Mouse (Mus musculus): ENCODE measurements at regions not wholly inside any gene's neighbourhood (a gene's known extent, or its start where the extent isn't known, plus 50 kb on each side); places are given as distances from the start of the nearest gene placed in this dataset.
A peak's percentile ranks its signal among the peaks of the same experiment; 100 is the strongest.

DNA sequence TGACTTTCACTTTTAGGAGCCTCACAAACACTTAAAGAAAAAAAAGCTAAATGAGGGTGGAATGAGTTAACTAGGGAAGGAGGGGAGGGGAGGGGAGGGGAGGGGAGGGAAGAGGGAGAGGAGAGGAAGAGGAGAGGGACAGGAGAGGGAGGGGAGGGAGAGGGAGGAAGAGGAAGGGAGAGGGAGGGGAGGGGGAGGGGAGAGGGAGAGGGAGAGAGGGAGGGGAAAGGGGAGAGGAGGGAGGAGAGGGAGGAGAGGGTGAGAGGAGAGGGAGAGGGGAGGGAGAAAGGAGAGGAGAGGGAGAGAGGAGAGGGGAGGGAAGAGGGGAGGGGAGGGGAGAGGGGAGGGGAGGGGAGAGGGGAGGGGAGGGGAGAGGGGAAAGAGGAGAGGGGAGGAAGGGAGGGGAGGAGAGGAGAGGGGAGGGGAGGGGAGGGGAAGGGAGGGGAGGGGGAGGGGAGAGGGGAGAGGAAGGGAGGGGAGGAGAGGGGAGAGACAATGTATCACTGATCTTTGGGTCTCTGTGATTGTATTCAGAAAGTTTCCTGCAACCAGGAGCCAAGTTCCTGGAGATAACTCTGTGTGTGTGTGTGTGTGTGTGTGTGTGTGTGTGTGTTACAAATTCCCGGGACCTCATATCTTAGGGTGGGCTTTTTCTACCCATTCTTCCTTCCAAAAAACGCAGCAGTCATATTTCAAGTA lies 168.3 kb downstream of the Ly86 start:
- peak overlapping the region; percentile 37 for H3K4me3 ChIP-seq (replicated peaks; ENCODE audit: low read length)
- H3K9me3 ChIP-seq (ENCODE audit: low read length), result no peaks in the 10 kb centered on the region
- TF ChIP-seq POU5F1 (IDR thresholded peaks at IDR 0.05; ENCODE audit: borderline replicate concordance, low read length) (no peak), NANOG (IDR thresholded peaks at IDR 0.05; ENCODE audit: borderline replicate concordance, low read length) (no peak), CTCF (conservative IDR thresholded peaks at IDR 0.05; ENCODE audit: low read length) (no peak)
- H3K27me3 ChIP-seq (ENCODE audit: insufficient read depth, low read length), result peaks cover 18% of the 10 kb centered on the region
- H3K4me1 ChIP-seq (replicated peaks; ENCODE audit: low read depth, low read length), result peaks cover 57% of the 10 kb centered on the region
- no peaks in the 10 kb centered on the region for H3K36me3 ChIP-seq (ENCODE audit: insufficient read depth, low read length)

DNA sequence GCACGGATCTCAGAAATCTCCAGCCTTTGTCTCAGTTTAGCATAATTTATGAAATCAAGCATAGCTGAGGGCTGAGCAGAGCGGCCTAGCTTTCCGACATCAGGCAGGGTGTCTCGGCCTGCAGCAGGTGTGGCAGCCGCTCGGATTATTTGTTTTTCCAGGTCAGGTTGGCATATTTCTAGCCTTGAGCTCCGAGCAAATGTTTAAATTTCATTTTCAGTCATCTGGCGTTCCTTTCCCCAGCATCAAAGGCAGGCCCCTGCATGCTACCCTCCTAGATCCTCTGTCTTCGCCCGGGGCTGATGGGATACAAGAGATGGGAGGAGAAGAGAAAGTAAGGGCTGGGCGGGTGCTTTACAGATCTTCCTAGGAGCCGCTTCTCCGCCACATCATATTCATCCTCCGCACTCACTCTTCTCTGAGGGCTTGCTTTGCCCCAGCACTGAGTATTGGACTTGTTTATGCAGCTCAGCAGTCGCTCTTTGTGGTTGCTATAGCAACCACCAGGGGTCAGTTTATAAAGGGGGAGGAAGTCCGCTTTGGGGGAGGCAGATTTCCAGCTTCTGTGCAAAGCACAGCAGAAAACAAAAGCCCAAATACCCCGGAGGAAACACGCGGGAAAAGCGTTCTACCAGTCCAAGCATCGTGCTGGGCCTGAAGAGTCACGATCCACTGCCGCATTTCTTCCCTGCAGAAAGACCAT lies 169.0 kb downstream of the Ly86 start:
- peaks cover 50% of the 10 kb centered on the region for H3K4me1 ChIP-seq (replicated peaks; ENCODE audit: low read depth, low read length)
- H3K4me3 ChIP-seq (replicated peaks; ENCODE audit: low read length), result peak overlapping the region; percentile 37
- H3K36me3 ChIP-seq (ENCODE audit: insufficient read depth, low read length), result no peaks in the 10 kb centered on the region
- TF ChIP-seq CTCF (conservative IDR thresholded peaks at IDR 0.05; ENCODE audit: low read length) (no peak), POU5F1 (IDR thresholded peaks at IDR 0.05; ENCODE audit: borderline replicate concordance, low read length) (no peak), NANOG (IDR thresholded peaks at IDR 0.05; ENCODE audit: borderline replicate concordance, low read length) (no peak)
- H3K9me3 ChIP-seq (ENCODE audit: low read length), result no peaks in the 10 kb centered on the region
- H3K27me3 ChIP-seq (ENCODE audit: insufficient read depth, low read length), result peaks cover 13% of the 10 kb centered on the region

DNA sequence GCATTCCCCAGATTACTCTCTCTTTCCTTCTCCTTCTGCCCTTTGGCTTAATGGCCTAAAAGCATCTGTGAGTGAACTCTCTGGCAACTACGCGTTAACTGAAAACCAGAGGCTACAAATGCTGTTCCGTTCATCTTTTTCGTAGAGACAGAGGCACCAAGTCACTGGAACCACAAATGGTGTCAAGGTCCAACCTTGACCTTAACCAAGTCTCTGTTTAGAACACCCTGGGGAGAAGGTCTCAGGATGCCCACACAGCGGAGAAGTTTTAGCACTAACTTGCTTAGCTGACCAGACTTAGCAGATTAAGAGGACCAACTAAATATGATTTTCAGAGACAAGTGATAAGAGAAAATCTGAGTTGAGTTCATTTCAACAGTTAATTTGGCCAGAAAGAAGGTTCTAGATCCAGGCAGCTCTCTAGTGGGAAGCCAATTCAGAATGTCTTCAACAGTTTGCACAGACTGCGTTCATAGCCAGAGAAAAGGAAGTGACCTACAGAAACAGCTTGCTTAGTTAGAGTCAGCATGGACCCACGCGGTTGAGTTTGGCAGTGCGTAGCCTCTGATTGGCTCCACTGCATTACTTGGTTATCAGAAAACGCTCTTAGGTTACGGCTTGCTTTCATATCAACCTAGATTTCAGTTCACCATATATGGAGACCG lies 169.8 kb downstream of the Ly86 start:
- peak overlapping the region; percentile 37; the same call in 1 of the 2 replicates for H3K4me3 ChIP-seq (replicated peaks; ENCODE audit: low read length)
- peaks cover 9% of the 10 kb centered on the region for H3K27me3 ChIP-seq (ENCODE audit: insufficient read depth, low read length)
- H3K4me1 ChIP-seq (replicated peaks; ENCODE audit: low read depth, low read length), result peaks cover 44% of the 10 kb centered on the region
- TF ChIP-seq CTCF (conservative IDR thresholded peaks at IDR 0.05; ENCODE audit: low read length), result no peak
- no peak for TF ChIP-seq POU5F1 (IDR thresholded peaks at IDR 0.05; ENCODE audit: borderline replicate concordance, low read length)
- no peak for TF ChIP-seq NANOG (IDR thresholded peaks at IDR 0.05; ENCODE audit: borderline replicate concordance, low read length)
- H3K36me3 ChIP-seq (ENCODE audit: insufficient read depth, low read length), result no peaks in the 10 kb centered on the region
- no peaks in the 10 kb centered on the region for H3K9me3 ChIP-seq (ENCODE audit: low read length)

DNA sequence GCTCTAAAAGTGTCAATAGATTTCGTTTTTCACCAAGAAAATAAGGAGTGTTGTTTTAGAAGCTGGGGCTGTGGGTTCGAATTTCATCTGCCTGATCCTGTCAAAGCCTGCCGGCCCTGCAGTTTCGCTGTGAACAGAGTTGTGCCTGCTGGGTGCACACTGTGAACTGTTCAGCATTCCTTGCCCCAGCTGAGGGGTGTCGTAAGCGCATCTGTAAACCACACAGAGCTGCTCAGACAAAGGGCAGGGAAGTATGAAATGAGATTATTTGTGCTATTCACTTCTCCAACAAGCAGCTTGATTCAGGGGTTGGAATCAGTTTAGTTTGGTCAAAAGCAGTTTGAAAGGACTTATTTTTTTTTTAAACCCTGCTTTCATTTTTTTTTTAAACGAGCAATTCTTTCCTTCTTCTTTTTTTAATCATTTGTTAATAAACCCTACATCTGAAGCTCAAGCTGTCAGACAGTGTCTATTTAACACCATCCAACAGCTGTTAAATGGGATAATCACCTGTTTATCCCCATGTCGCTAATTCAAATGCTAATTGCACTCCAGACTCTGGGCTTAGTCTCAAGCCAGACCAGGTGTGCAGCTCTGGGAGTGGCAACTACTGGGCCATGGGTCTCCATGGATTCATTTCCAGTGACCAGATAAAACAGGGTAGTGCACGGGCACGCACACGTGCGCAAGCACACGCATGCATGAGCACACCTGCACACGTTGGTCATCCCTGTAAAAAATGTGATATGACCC lies 172.2 kb downstream of the Ly86 start:
- no peaks in the 10 kb centered on the region for H3K9me3 ChIP-seq (ENCODE audit: low read length)
- TF ChIP-seq POU5F1 (IDR thresholded peaks at IDR 0.05; ENCODE audit: borderline replicate concordance, low read length), result no peak
- no peak for TF ChIP-seq CTCF (conservative IDR thresholded peaks at IDR 0.05; ENCODE audit: low read length)
- TF ChIP-seq NANOG (IDR thresholded peaks at IDR 0.05; ENCODE audit: borderline replicate concordance, low read length), result no peak
- peaks cover 42% of the 10 kb centered on the region for H3K4me1 ChIP-seq (replicated peaks; ENCODE audit: low read depth, low read length)

DNA sequence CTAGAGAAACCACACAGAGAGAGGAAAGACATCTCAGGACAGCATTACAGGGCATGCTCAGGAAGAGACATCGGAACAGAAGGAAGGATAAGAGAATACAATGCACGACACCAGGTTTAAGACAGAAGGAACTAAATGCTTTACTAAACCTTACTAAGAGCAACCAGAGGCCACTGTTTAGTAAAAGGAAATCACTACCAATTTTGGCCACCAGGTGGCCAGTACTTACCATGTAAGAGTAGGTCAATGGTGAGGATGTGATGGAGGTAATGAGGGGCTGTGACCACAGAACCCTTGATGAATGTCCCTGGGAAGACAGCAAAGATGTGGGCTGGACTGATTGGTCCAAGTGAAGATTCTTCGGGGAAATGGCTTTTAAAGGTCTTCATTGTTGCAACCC lies 174.9 kb downstream of the Ly86 start:
- Histone ChIP-seq H3K4me3 (replicated peaks; ENCODE audit: low read length) (no peak overlapping the region), H3K9me3 (ENCODE audit: low read length) (no peaks in the 10 kb centered on the region), H3K27me3 (ENCODE audit: insufficient read depth, low read length) (no peaks in the 10 kb centered on the region; the same call in 1 of the 2 replicates), H3K36me3 (ENCODE audit: insufficient read depth, low read length) (no peaks in the 10 kb centered on the region), H3K4me1 (replicated peaks; ENCODE audit: low read depth, low read length) (peaks cover 25% of the 10 kb centered on the region)
- TF ChIP-seq CTCF (conservative IDR thresholded peaks at IDR 0.05; ENCODE audit: low read length), result peak; percentile 81
- TF ChIP-seq NANOG (IDR thresholded peaks at IDR 0.05; ENCODE audit: borderline replicate concordance, low read length), result no peak

More for the DNA sequence above, 172.2 kb downstream of the Ly86 start:
- no peaks in the 10 kb centered on the region for H3K36me3 ChIP-seq (ENCODE audit: insufficient read depth, low read length)
- H3K27me3 ChIP-seq (ENCODE audit: insufficient read depth, low read length), result no peaks in the 10 kb centered on the region
- H3K4me3 ChIP-seq (replicated peaks; ENCODE audit: low read length), result no peak overlapping the region

DNA sequence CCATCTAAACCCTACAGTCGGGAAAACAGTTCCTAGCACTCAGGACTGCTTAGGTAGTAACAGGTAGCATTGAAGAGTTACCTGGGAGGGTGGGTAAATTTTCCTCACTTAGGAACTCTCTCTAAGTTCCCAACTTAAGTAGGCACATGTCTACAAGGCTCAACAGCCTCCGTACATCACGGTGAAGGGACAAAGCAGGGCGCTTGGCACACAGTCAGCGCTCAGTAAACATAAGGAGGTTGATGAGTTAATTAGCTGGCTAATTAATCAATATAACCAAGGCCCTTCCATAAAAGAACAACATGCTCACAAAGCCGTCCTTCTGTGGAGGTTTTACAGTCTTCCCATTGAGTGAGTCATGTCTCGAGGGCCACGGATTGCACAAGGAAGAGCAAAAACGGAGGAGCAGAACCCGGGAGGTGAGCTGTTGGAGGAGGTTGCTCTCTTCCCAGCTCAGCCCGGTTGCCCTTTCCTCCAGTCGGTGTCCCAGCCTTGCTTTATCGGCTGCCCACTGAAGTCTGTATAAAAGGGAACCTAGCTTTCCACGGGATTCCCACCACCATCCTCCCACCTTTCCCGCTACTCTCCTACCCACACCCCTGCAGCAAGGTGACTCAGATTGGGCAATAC lies 180.2 kb downstream of the Ly86 start:
- H3K9me3 ChIP-seq (ENCODE audit: low read length), result no peaks in the 10 kb centered on the region
- no peak overlapping the region for H3K4me3 ChIP-seq (replicated peaks; ENCODE audit: low read length)
- H3K36me3 ChIP-seq (ENCODE audit: insufficient read depth, low read length), result no peaks in the 10 kb centered on the region
- TF ChIP-seq POU5F1 (IDR thresholded peaks at IDR 0.05; ENCODE audit: borderline replicate concordance, low read length) (no peak), NANOG (IDR thresholded peaks at IDR 0.05; ENCODE audit: borderline replicate concordance, low read length) (no peak), CTCF (conservative IDR thresholded peaks at IDR 0.05; ENCODE audit: low read length) (no peak)
- peaks cover 2% of the 10 kb centered on the region; the same call in 1 of the 2 replicates for H3K4me1 ChIP-seq (replicated peaks; ENCODE audit: low read depth, low read length)
- peaks cover 14% of the 10 kb centered on the region for H3K27me3 ChIP-seq (ENCODE audit: insufficient read depth, low read length)

DNA sequence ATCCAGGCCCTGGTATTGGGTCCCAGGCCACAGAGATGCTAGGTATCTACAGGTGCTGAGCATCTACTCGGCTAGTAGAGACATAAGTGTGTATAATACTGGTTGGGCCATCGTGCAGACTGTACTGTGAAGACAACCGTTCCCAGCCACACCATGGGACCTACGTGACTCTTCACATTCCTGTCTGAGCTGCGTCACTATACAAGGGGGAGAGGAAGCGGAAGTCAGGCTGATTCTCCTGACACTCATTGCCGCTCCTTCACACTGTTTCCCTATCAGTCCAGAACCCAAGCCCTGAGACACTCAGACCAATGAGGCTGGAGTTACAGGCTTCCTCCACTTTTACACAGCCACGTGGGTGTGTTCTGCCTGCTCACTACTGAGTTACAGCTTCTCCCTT lies 181.1 kb downstream of the Ly86 start:
- Histone ChIP-seq H3K27me3 (ENCODE audit: insufficient read depth, low read length) (peaks cover 14% of the 10 kb centered on the region), H3K4me1 (replicated peaks; ENCODE audit: low read depth, low read length) (peaks cover 4% of the 10 kb centered on the region; the same call in 1 of the 2 replicates), H3K36me3 (ENCODE audit: insufficient read depth, low read length) (no peaks in the 10 kb centered on the region), H3K4me3 (replicated peaks; ENCODE audit: low read length) (no peak overlapping the region), H3K9me3 (ENCODE audit: low read length) (no peaks in the 10 kb centered on the region)
- TF ChIP-seq POU5F1 (IDR thresholded peaks at IDR 0.05; ENCODE audit: borderline replicate concordance, low read length) (no peak), NANOG (IDR thresholded peaks at IDR 0.05; ENCODE audit: borderline replicate concordance, low read length) (no peak), CTCF (conservative IDR thresholded peaks at IDR 0.05; ENCODE audit: low read length) (no peak)
